Mouse (Mus musculus): ENCODE results near the gene Mob2. TPM values are rescaled to one million over a fixed set of nuclear protein-coding genes. Genes with fewer than 3 reads are reported as not detected.

The Mob2 gene
- 91.8 and 102 TPM in 2 replicates for polyA plus RNA-seq (2012; rRNA removed)

GRCm38 (mm10) chr7:142060931-142061565, at the start of gene Mob2:
Mob2 (minus strand) TSS chr7:142061065.
- DNase-seq (ENCODE audit: low spot score) = peak; percentile 92

DNA sequence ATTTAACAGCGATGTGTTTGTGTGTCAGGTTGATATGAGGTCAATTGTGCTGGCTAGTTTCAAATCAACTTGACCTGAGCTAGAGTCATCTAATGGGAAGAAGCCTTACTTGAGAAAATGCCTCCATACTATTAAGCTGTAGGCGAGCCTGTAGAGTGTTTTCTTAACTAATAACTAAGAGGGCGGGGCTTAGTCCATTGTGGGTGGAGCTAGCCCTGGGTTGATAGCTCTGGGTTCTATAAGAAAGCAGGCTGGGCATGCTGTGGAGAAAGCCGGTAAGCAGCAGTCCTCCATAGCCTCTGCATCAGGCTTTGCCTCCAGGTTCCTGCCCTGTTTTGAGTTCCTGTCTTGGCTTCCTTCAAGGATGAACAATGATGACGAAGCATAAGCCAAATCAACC, 43.9 kb upstream of the Mob2 start:
- DNase-seq (ENCODE audit: low spot score) = no peak

- DNase-seq (ENCODE audit: low spot score) = peak; percentile 55
These were observed 36.9 kb upstream of the Mob2 start for GRCm38 (mm10) chr7:142097776-142098175.

DNA sequence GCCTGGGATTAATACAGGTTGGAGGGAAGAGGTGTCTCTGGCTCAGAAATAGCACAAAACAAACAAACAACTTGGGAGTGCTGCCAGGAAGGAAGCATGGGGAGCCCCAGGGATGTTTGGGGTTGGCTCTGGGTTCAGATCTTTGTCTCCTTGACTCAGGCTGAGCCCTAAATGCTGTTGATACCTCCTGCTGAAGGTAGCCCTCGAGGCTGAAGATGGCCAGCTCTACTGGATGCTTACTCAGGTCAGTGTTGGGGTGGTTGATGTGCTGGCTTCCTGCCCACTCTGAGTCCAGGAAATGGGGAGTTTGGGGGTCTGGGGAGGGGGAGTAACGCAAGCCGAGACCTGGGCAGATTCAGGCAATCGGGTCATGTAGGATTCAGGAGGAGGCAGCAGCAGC, 35.8 kb upstream of the Mob2 start:
- no peak for DNase-seq (ENCODE audit: low spot score)

- peak; percentile 82 for DNase-seq (ENCODE audit: low spot score)
These were observed 34.5 kb upstream of the Mob2 start, which contains the start of gene Dusp8 for GRCm38 (mm10) chr7:142095183-142095931. Dusp8 (minus strand) TSS chr7:142095843.

DNA sequence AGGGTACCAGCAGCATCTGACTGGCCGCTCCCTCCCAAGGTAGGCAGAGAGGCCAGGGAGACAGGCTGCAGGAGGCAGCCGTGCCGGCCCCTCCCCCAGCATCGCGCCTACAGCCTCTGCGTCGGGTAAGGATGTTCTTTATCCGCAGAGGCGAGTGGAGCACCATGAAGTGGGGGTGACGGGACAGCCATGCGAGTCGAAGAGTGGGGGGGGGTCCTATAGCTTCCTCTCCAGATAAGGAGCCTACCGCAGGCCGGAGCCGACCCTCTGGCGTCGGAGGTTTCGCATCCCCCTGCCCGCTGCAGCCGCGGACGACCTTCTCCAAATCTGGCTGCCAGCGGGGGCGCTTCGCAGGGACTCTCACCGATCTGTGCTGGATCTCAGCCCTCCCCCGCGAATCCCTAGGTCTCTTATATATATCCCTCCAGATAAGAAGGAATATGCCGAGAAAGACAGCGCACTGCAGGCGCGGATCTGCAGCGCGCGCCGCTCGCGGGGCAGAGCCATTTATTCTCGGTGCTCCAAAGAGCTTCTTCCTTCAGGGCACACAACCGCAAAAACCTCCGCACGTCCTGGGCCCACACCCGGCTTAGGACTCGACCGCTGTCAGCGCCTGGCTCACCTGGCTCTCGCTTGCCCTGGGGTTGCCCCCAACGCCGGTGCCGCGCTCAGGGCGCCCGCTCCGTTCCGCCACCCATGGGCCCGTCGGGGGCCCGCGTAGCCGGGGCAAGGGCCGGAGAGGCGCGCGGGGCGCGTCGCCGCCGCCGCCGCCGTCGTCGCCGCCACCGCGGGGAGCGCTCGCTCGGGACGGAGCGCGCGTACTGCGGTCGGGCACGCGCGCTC, 33.7 kb upstream of the Mob2 start:
- DNase-seq (ENCODE audit: low spot score) = no peak

DNA sequence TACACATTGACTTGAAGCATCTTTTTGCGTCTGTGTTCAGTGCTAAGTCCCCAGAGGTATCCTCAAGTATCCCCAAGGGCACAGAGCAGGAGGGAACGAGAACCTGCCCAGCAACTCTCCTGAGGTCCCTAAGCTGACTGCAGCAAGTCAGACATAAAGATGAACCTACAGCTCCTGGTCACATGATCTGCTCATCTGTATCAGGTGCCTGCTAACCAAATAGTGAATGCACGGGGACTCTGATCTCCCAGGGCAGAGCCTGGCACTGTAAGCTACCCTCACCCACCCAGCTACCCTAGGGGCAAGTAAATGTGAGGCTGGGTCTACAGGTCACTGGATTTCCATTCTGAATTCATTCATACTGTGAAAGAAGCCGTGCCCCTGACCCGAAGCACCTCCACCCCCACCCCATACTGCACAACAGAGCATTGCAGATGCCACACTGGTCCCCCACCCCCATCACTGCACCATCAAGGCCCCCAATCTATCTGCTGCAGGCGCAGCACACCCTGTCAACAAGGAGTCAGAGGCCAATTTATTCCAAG, 32.9 kb upstream of the Mob2 start:
- no peak for DNase-seq (ENCODE audit: low spot score)

DNA sequence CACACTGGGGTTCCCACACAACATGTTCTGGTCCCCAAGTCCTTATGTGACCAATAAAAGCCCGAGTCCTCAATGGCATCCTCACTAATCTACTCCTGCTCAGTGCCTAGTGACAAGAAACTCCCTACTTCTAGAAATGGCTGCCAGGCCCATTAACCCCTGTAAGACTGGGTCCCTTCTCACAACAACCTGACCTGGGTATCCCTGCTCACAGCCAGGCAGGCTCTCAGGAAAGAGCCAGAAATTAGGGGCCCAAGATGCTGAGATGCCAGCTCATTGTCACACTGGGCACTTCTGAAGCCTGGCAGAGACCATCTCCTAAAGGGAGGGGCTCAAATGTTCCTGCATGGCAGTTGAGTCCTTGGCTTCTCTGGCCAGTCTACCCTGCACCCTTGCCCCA, 32.1 kb upstream of the Mob2 start:
- DNase-seq (ENCODE audit: low spot score) = no peak

GRCm38 (mm10) chr7:142091848-142092247, 31.0 kb upstream of the Mob2 start:
- DNase-seq (ENCODE audit: low spot score) = no peak

- DNase-seq (ENCODE audit: low spot score) = no peak
These were observed 29.0 kb upstream of the Mob2 start for GRCm38 (mm10) chr7:142089648-142090447.

- DNase-seq (ENCODE audit: low spot score) = no peak
These were observed 28.0 kb upstream of the Mob2 start for GRCm38 (mm10) chr7:142088886-142089285.

- no peak for DNase-seq (ENCODE audit: low spot score)
These were observed 26.3 kb upstream of the Mob2 start for GRCm38 (mm10) chr7:142087069-142087652.

GRCm38 (mm10) chr7:142086159-142086905, 25.5 kb upstream of the Mob2 start:
- DNase-seq (ENCODE audit: low spot score) = no peak

GRCm38 (mm10) chr7:142084820-142085219, 24.0 kb upstream of the Mob2 start:
- DNase-seq (ENCODE audit: low spot score) = peak; percentile 73

GRCm38 (mm10) chr7:142084395-142084794, 23.5 kb upstream of the Mob2 start:
- DNase-seq (ENCODE audit: low spot score) = no peak

GRCm38 (mm10) chr7:142083588-142084317, 22.9 kb upstream of the Mob2 start:
- no peak for DNase-seq (ENCODE audit: low spot score)

- no peak for DNase-seq (ENCODE audit: low spot score)
These were observed 21.7 kb upstream of the Mob2 start for GRCm38 (mm10) chr7:142082607-142083006.

GRCm38 (mm10) chr7:142082179-142082578, 21.3 kb upstream of the Mob2 start:
- DNase-seq (ENCODE audit: low spot score) = no peak

DNA sequence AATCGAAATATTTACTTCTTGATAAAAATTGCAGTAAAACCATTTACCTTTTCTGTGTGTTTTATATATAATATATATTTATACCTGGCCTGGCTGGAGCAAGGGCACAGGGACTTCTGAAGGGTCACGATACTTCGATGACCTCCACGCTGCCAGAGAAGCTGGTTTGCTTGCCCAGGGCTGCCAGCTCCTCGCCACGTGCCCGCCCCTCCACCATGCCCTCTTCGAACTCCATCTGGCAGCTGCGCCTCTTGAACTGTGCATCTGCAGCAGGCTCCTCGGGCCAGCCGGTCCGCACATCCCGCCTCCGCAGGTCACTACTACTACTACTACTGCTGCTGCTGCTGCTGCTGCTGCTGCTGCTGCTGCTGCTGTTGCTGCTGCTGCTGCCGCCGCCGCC, 20.9 kb upstream of the Mob2 start:
- DNase-seq (ENCODE audit: low spot score) = no peak

Data from urinary bladder, adult 2 months (tissue).